12 mouse cellular contexts compared by ENCODE assay signal in genomic region chr13:52831037-52831757, GRCm38 (mm10).
DNase-seq lines count a peak whose midpoint lies in the region; ATAC-seq and TF ChIP-seq lines count a peak whose summit lies in the region.
"Had no signal": no experiment of that assay in that cellular context is flagged by ENCODE, and none has a peak within 500 bp of the region (broad histone marks: within the 10 kb centered on the region; RNA-seq: fewer than 3 reads in every experiment).

No protein-coding gene starts in this region.

- no peak overlapping the region for H3K4me2 ChIP-seq in intestine, embryonic 16.5 days (ENCODE audit: low read depth, low read length)

- ATAC-seq in intestine, embryonic 16.5 days = peak; percentile 94
- ATAC-seq in megakaryocyte-erythroid progenitor cell, adult 5-6 weeks (replicated peaks; ENCODE audit: low FRiP score, low TSS enrichment, poor library complexity, severe bottlenecking) = peak; percentile 87
- ATAC-seq: inflammation-experienced regulatory T-cells, adult 6 months had no signal

- TF ChIP-seq EP300 in MEL (IDR thresholded peaks at IDR 0.05; ENCODE audit: low read depth in 1 of 2, low read length in 2 of 2) = peak in 1 of 2 experiments; percentile 62; a peak in 2 of 4 replicates

- TF ChIP-seq CTCF in MEL (IDR thresholded peaks at IDR 0.05 in 2 of 3, conservative IDR thresholded peaks at IDR 0.05 in 1 of 3; ENCODE audit: control insufficient read depth in 1 of 3, insufficient read depth in 1 of 3, low read depth in 2 of 3, low read length in 3 of 3, poor library complexity in 1 of 3, severe bottlenecking in 1 of 3) = no peak
- no peak for TF ChIP-seq CTCF in cerebellum, adult 2 months (IDR thresholded peaks at IDR 0.05; ENCODE audit: borderline replicate concordance, insufficient read depth, low read depth, low read length)

- 73% methylated on average over 13 of the region's 13 CpGs for WGBS in intestine, embryonic 16.5 days
- WGBS in cerebellum, adult 2 months = 84% methylated on average over 13 of the region's 13 CpGs

- no peaks in the 10 kb centered on the region for H3K79me2 ChIP-seq in MEL (ENCODE audit: control insufficient read depth, insufficient read depth, low read length, poor library complexity)

- TF ChIP-seq POLR2A in MEL (IDR thresholded peaks at IDR 0.05; ENCODE audit: control insufficient read depth in 1 of 2, insufficient read depth in 1 of 2, low read depth in 1 of 2, low read length in 2 of 2, poor library complexity in 1 of 2) = no peak
- no peak for TF ChIP-seq POLR2A in cerebellum, adult 2 months (IDR thresholded peaks at IDR 0.05; ENCODE audit: borderline replicate concordance, insufficient read depth, low read length)

- no peaks in the 10 kb centered on the region for H3K27me3 ChIP-seq in MEL (ENCODE audit: control insufficient read depth in 1 of 2, insufficient read depth in 2 of 2, low read length in 2 of 2)
- H3K27me3 ChIP-seq in intestine, embryonic 16.5 days (replicated peaks; ENCODE audit: control insufficient read depth, insufficient read depth, low read length) = no peaks in the 10 kb centered on the region
- no peaks in the 10 kb centered on the region for H3K27me3 ChIP-seq in cerebellum, adult 2 months (ENCODE audit: control insufficient read depth, insufficient read depth, low read length)

- no peak overlapping the region for H3K9ac ChIP-seq in MEL (ENCODE audit: control insufficient read depth, low read depth, low read length, poor library complexity, severe bottlenecking)
- no peak overlapping the region for H3K9ac ChIP-seq in intestine, embryonic 16.5 days (ENCODE audit: low read depth, low read length)

- H3K36me3 ChIP-seq in MEL (ENCODE audit: control insufficient read depth in 1 of 2, insufficient read depth in 2 of 2, low read length in 2 of 2) = peaks cover 0 to 11% of the 10 kb centered on the region in 2 experiments; a peak in 1 of 4 replicates
- 0 out of 2 replicates have a peak, but pooled peaks cover under 1% of the 10 kb centered on the region for H3K36me3 ChIP-seq in intestine, embryonic 16.5 days (ENCODE audit: control insufficient read depth, insufficient read depth, low read length)

- peak; percentile 27 for DNase-seq in adrenal gland, adult 2 months
- DNase-seq in adrenal gland, adult 8-10 months = no peak
- DNase-seq in MEL (ENCODE audit: low read depth, low spot score) = peak; percentile 34
- DNase-seq in cerebellum, adult 2 months = no peak
- no peak for DNase-seq in cerebellum, adult 18-20 months
- no peak for DNase-seq in embryo, embryonic 10 days (ENCODE audit: low spot score)
- DNase-seq: lung, postnatal 4 days; right cerebral cortex, postnatal 25 days had no signal

- TF ChIP-seq RAD21 in MEL (IDR thresholded peaks at IDR 0.05; ENCODE audit: low read depth, low read length) = no peak

- H3K9me3 ChIP-seq in MEL (replicated peaks; ENCODE audit: insufficient read depth, low read length) = no peaks in the 10 kb centered on the region
- H3K9me3 ChIP-seq in intestine, embryonic 16.5 days (ENCODE audit: control insufficient read depth, low read length) = no peaks in the 10 kb centered on the region
- H3K9me3 ChIP-seq: limb, embryonic 10.5 days had no signal

- no peak overlapping the region for H3K27ac ChIP-seq in MEL (ENCODE audit: control insufficient read depth, low read depth, low read length)
- peak overlapping the region; percentile 70 for H3K27ac ChIP-seq in intestine, embryonic 16.5 days (ENCODE audit: low read length)
- H3K27ac ChIP-seq in cerebellum, adult 2 months (ENCODE audit: insufficient read depth, low read length) = no peak overlapping the region
- H3K27ac ChIP-seq: limb, embryonic 10.5 days had no signal

- peaks cover 0 to 12% of the 10 kb centered on the region in 2 experiments; a peak in 2 of 4 replicates for H3K4me1 ChIP-seq in MEL (ENCODE audit: control insufficient read depth in 1 of 2, insufficient read depth in 2 of 2, low read length in 2 of 2)
- peaks cover 27% of the 10 kb centered on the region for H3K4me1 ChIP-seq in intestine, embryonic 16.5 days (ENCODE audit: control insufficient read depth, insufficient read depth, low read length)
- H3K4me1 ChIP-seq in cerebellum, adult 2 months (ENCODE audit: control insufficient read depth, insufficient read depth, low read length) = peaks cover 6% of the 10 kb centered on the region; the same call in 1 of the 2 replicates

- no peak overlapping the region for H3K4me3 ChIP-seq in MEL (ENCODE audit: control insufficient read depth in 1 of 2, insufficient read depth in 1 of 2, low read depth in 2 of 2, low read length in 2 of 2)
- no peak overlapping the region for H3K4me3 ChIP-seq in intestine, embryonic 16.5 days (ENCODE audit: low read length)
- no peak overlapping the region for H3K4me3 ChIP-seq in cerebellum, adult 2 months (replicated peaks; ENCODE audit: insufficient read depth, low read depth, low read length)
- H3K4me3 ChIP-seq: limb, embryonic 10.5 days had no signal

TF ChIP-seq in MEL, 35 proteins besides CTCF, POLR2A, EP300 and RAD21:
- TF ChIP-seq GATA1 (IDR thresholded peaks at IDR 0.05; ENCODE audit: low read depth, low read length) = peak; percentile 60; the same call in 1 of the 2 replicates
- no peak for TF ChIP-seq ZC3H11A (IDR thresholded peaks at IDR 0.05; ENCODE audit: low read depth, low read length)
- TF ChIP-seq TAL1 (IDR thresholded peaks at IDR 0.05; ENCODE audit: low read length) = peak; percentile 69
- TF ChIP-seq MAFK (IDR thresholded peaks at IDR 0.05; ENCODE audit: borderline replicate concordance, low read depth, low read length) = peak; percentile 91
- TF ChIP-seq ETS1 (IDR thresholded peaks at IDR 0.05; ENCODE audit: low read depth, low read length) = peak; percentile 85
- TF ChIP-seq TCF12 (IDR thresholded peaks at IDR 0.05; ENCODE audit: low read depth, low read length) = peak; percentile 88

Comparison
In these comparisons a context has a peak if more than half of its experiments do, and no peak if none do; other contexts are left out.
1. DNase-seq: peak in adrenal gland, adult 2 months (single experiment) and MEL (single experiment); none in adrenal gland, adult 8-10 months (single experiment), cerebellum, adult 2 months (0 of 2), cerebellum, adult 18-20 months (0 of 2) and embryo, embryonic 10 days (single experiment).